Mouse (Mus musculus): Measurements from ENCODE around the gene Ptpn7. TPM values are rescaled to one million over a fixed set of nuclear protein-coding genes. Genes with fewer than 3 reads are reported as not detected.
"Not testable (repeated sequence)": the region's sequence is repeated elsewhere in the genome, so short reads cannot be mapped to it uniquely, and the experiment has no call there.

Ptpn7 gene
- polyA plus RNA-seq, 1 experiment from 2014 or later = 1.8 TPM

GRCm38 (mm10) chr1:135096312-135096711 is 36.2 kb upstream of the Ptpn7 start:
- Histone ChIP-seq H3K4me2 (ENCODE audit: low read depth, low read length, severe bottlenecking) (no peak overlapping the region), H3K9ac (ENCODE audit: low read length) (no peak overlapping the region), H3K36me3 (ENCODE audit: control insufficient read depth, insufficient read depth, low read length) (no peaks in the 10 kb centered on the region), H3K9me3 (ENCODE audit: control insufficient read depth, low read length) (no peaks in the 10 kb centered on the region), H3K4me3 (ENCODE audit: low read depth, low read length) (no peak overlapping the region), H3K27me3 (ENCODE audit: control insufficient read depth, insufficient read depth, low read length) (no peaks in the 10 kb centered on the region; the same call in 1 of the 2 replicates), H3K4me1 (replicated peaks; ENCODE audit: control insufficient read depth, insufficient read depth, low read length) (no peaks in the 10 kb centered on the region), H3K27ac (ENCODE audit: low read depth, low read length) (no peak overlapping the region)
- no peak for ATAC-seq (replicated peaks; ENCODE audit: low FRiP score)
- DNase-seq (ENCODE audit: low spot score) = no peak
- WGBS = 93% methylated on average over 11 of the region's 11 CpGs

GRCm38 (mm10) chr1:135097441-135097840 is 35.1 kb upstream of the Ptpn7 start:
- Histone ChIP-seq H3K36me3 (ENCODE audit: control insufficient read depth, insufficient read depth, low read length) (no peaks in the 10 kb centered on the region), H3K27ac (ENCODE audit: low read depth, low read length) (no peak overlapping the region), H3K4me3 (ENCODE audit: low read depth, low read length) (no peak overlapping the region), H3K27me3 (ENCODE audit: control insufficient read depth, insufficient read depth, low read length) (no peaks in the 10 kb centered on the region; the same call in 1 of the 2 replicates), H3K9me3 (ENCODE audit: control insufficient read depth, low read length) (no peaks in the 10 kb centered on the region), H3K9ac (ENCODE audit: low read length) (no peak overlapping the region), H3K4me1 (replicated peaks; ENCODE audit: control insufficient read depth, insufficient read depth, low read length) (no peaks in the 10 kb centered on the region), H3K4me2 (ENCODE audit: low read depth, low read length, severe bottlenecking) (no peak overlapping the region)
- DNase-seq (ENCODE audit: low spot score) (no peak), ATAC-seq (replicated peaks; ENCODE audit: low FRiP score) (no peak)
- WGBS = 88% methylated on average over 6 of the region's 6 CpGs

- no peak overlapping the region for H3K4me3 ChIP-seq (ENCODE audit: low read depth, low read length)
- no peaks in the 10 kb centered on the region for H3K36me3 ChIP-seq (ENCODE audit: control insufficient read depth, insufficient read depth, low read length)
- H3K9ac ChIP-seq (ENCODE audit: low read length) = no peak overlapping the region
- H3K27me3 ChIP-seq (ENCODE audit: control insufficient read depth, insufficient read depth, low read length) = peaks cover 2% of the 10 kb centered on the region
- no peaks in the 10 kb centered on the region for H3K4me1 ChIP-seq (replicated peaks; ENCODE audit: control insufficient read depth, insufficient read depth, low read length)
- no peak for DNase-seq (ENCODE audit: low spot score)
- H3K27ac ChIP-seq (ENCODE audit: low read depth, low read length) = no peak overlapping the region
- no peak overlapping the region for H3K4me2 ChIP-seq (ENCODE audit: low read depth, low read length, severe bottlenecking)
- WGBS = 86% methylated on average over 7 of the region's 7 CpGs
- no peak for ATAC-seq (replicated peaks; ENCODE audit: low FRiP score)
- H3K9me3 ChIP-seq (ENCODE audit: control insufficient read depth, low read length) = no peaks in the 10 kb centered on the region
Observed at GRCm38 (mm10) chr1:135098441-135098840, 34.1 kb upstream of the Ptpn7 start.

- no peak overlapping the region for H3K4me3 ChIP-seq (ENCODE audit: low read depth, low read length)
- peaks cover 3% of the 10 kb centered on the region; the same call in 1 of the 2 replicates for H3K4me1 ChIP-seq (replicated peaks; ENCODE audit: control insufficient read depth, insufficient read depth, low read length)
- no peaks in the 10 kb centered on the region for H3K9me3 ChIP-seq (ENCODE audit: control insufficient read depth, low read length)
- ATAC-seq (replicated peaks; ENCODE audit: low FRiP score) (no peak), DNase-seq (ENCODE audit: low spot score) (no peak)
- peaks cover 22% of the 10 kb centered on the region for H3K27me3 ChIP-seq (ENCODE audit: control insufficient read depth, insufficient read depth, low read length)
- no peaks in the 10 kb centered on the region for H3K36me3 ChIP-seq (ENCODE audit: control insufficient read depth, insufficient read depth, low read length)
- 80% methylated on average over 7 of the region's 7 CpGs for WGBS
- no peak overlapping the region for H3K9ac ChIP-seq (ENCODE audit: low read length)
- H3K27ac ChIP-seq (ENCODE audit: low read depth, low read length) = no peak overlapping the region
- no peak overlapping the region for H3K4me2 ChIP-seq (ENCODE audit: low read depth, low read length, severe bottlenecking)
Observed at GRCm38 (mm10) chr1:135100400-135100799, 32.1 kb upstream of the Ptpn7 start.

- Histone ChIP-seq H3K9ac (ENCODE audit: low read length) (no peak within 1 kb of the TSS), H3K4me1 (replicated peaks; ENCODE audit: control insufficient read depth, insufficient read depth, low read length) (peaks cover 3% of the 10 kb centered on the region; the same call in 1 of the 2 replicates), H3K4me3 (ENCODE audit: low read depth, low read length) (peak within 1 kb of the TSS; percentile 30), H3K4me2 (ENCODE audit: low read depth, low read length, severe bottlenecking) (peak within 1 kb of the TSS; percentile 58), H3K9me3 (ENCODE audit: control insufficient read depth, low read length) (no peaks in the 10 kb centered on the region), H3K27ac (ENCODE audit: low read depth, low read length) (no peak within 1 kb of the TSS), H3K27me3 (ENCODE audit: control insufficient read depth, insufficient read depth, low read length) (peaks cover 30% of the 10 kb centered on the region), H3K36me3 (ENCODE audit: control insufficient read depth, insufficient read depth, low read length) (no peaks in the 10 kb centered on the region)
- DNase-seq (ENCODE audit: low spot score) (no peak), ATAC-seq (replicated peaks; ENCODE audit: low FRiP score) (no peak)
- 0% methylated on average over 39 of the region's 40 CpGs for WGBS
Observed at GRCm38 (mm10) chr1:135105124-135105523, 27.4 kb upstream of the Ptpn7 start, which contains the start of gene Lgr6. TSS of gene Lgr6 (minus strand) at chr1:135105276.

- peaks cover 30% of the 10 kb centered on the region for H3K27me3 ChIP-seq (ENCODE audit: control insufficient read depth, insufficient read depth, low read length)
- DNase-seq (ENCODE audit: low spot score) (peak; percentile 83), ATAC-seq (replicated peaks; ENCODE audit: low FRiP score) (no peak)
- no peak overlapping the region for H3K9ac ChIP-seq (ENCODE audit: low read length)
- H3K4me1 ChIP-seq (replicated peaks; ENCODE audit: control insufficient read depth, insufficient read depth, low read length) = peaks cover 3% of the 10 kb centered on the region; the same call in 1 of the 2 replicates
- H3K27ac ChIP-seq (ENCODE audit: low read depth, low read length) = no peak overlapping the region
- no peak overlapping the region for H3K4me2 ChIP-seq (ENCODE audit: low read depth, low read length, severe bottlenecking)
- H3K9me3 ChIP-seq (ENCODE audit: control insufficient read depth, low read length) = no peaks in the 10 kb centered on the region
- no peak overlapping the region for H3K4me3 ChIP-seq (ENCODE audit: low read depth, low read length)
- no peaks in the 10 kb centered on the region for H3K36me3 ChIP-seq (ENCODE audit: control insufficient read depth, insufficient read depth, low read length)
- 3% methylated on average over 8 of the region's 8 CpGs for WGBS
Observed at GRCm38 (mm10) chr1:135105951-135106350, 26.5 kb upstream of the Ptpn7 start.

- no peaks in the 10 kb centered on the region for H3K9me3 ChIP-seq (ENCODE audit: control insufficient read depth, low read length)
- 0 out of 2 replicates have a peak, but pooled peaks have one; percentile 14 for ATAC-seq (replicated peaks; ENCODE audit: low FRiP score)
- no peak overlapping the region for H3K9ac ChIP-seq (ENCODE audit: low read length)
- peaks cover 26% of the 10 kb centered on the region for H3K27me3 ChIP-seq (ENCODE audit: control insufficient read depth, insufficient read depth, low read length)
- H3K27ac ChIP-seq (ENCODE audit: low read depth, low read length) = no peak overlapping the region
- no peak overlapping the region for H3K4me3 ChIP-seq (ENCODE audit: low read depth, low read length)
- H3K4me2 ChIP-seq (ENCODE audit: low read depth, low read length, severe bottlenecking) = no peak overlapping the region
- 38% methylated on average over 6 of the region's 6 CpGs for WGBS
- H3K36me3 ChIP-seq (ENCODE audit: control insufficient read depth, insufficient read depth, low read length) = no peaks in the 10 kb centered on the region
- DNase-seq (ENCODE audit: low spot score) = no peak
- H3K4me1 ChIP-seq (replicated peaks; ENCODE audit: control insufficient read depth, insufficient read depth, low read length) = peaks cover 3% of the 10 kb centered on the region; the same call in 1 of the 2 replicates
Observed at GRCm38 (mm10) chr1:135108611-135109010, 23.9 kb upstream of the Ptpn7 start.

- no peak for ATAC-seq (replicated peaks; ENCODE audit: low FRiP score)
- Histone ChIP-seq H3K27me3 (ENCODE audit: control insufficient read depth, insufficient read depth, low read length) (peaks cover 11% of the 10 kb centered on the region), H3K9me3 (ENCODE audit: control insufficient read depth, low read length) (no peaks in the 10 kb centered on the region), H3K36me3 (ENCODE audit: control insufficient read depth, insufficient read depth, low read length) (no peaks in the 10 kb centered on the region), H3K9ac (ENCODE audit: low read length) (no peak overlapping the region), H3K27ac (ENCODE audit: low read depth, low read length) (no peak overlapping the region), H3K4me3 (ENCODE audit: low read depth, low read length) (no peak overlapping the region), H3K4me2 (ENCODE audit: low read depth, low read length, severe bottlenecking) (no peak overlapping the region), H3K4me1 (replicated peaks; ENCODE audit: control insufficient read depth, insufficient read depth, low read length) (peaks cover 2% of the 10 kb centered on the region; the same call in 1 of the 2 replicates)
- DNase-seq (ENCODE audit: low spot score) = peak; percentile 83
- WGBS = 20% methylated on average over 6 of the region's 6 CpGs
Observed at GRCm38 (mm10) chr1:135110075-135110474, 22.4 kb upstream of the Ptpn7 start.

GRCm38 (mm10) chr1:135111271-135111670 is 21.2 kb upstream of the Ptpn7 start:
- not testable (repeated sequence) for H3K27me3 ChIP-seq (ENCODE audit: control insufficient read depth, insufficient read depth, low read length); H3K4me3 ChIP-seq (ENCODE audit: low read depth, low read length); H3K27ac ChIP-seq (ENCODE audit: low read depth, low read length); H3K4me2 ChIP-seq (ENCODE audit: low read depth, low read length, severe bottlenecking); DNase-seq (ENCODE audit: low spot score); H3K36me3 ChIP-seq (ENCODE audit: control insufficient read depth, insufficient read depth, low read length); H3K9ac ChIP-seq (ENCODE audit: low read length); H3K4me1 ChIP-seq (replicated peaks; ENCODE audit: control insufficient read depth, insufficient read depth, low read length); ATAC-seq (replicated peaks; ENCODE audit: low FRiP score); H3K9me3 ChIP-seq (ENCODE audit: control insufficient read depth, low read length)
- WGBS = 61% methylated on average over 4 of the region's 5 CpGs

Data from forebrain, embryonic 11.5 days (tissue).